Mouse (Mus musculus) MEL-GATA-1-ER (cell line): ENCODE measurements around the gene Tubgcp5.
"Not testable (repeated sequence)": the region's sequence is repeated elsewhere in the genome, so short reads cannot be mapped to it uniquely, and the experiment has no call there.

Experiments
- DNase-seq: peaks from one replicate; pipeline ENCODE4 v3.0.0-alpha.2; 2012; ENCODE audit warnings: low read depth; ENCODE audit errors: extremely low read depth

The Tubgcp5 gene

DNA sequence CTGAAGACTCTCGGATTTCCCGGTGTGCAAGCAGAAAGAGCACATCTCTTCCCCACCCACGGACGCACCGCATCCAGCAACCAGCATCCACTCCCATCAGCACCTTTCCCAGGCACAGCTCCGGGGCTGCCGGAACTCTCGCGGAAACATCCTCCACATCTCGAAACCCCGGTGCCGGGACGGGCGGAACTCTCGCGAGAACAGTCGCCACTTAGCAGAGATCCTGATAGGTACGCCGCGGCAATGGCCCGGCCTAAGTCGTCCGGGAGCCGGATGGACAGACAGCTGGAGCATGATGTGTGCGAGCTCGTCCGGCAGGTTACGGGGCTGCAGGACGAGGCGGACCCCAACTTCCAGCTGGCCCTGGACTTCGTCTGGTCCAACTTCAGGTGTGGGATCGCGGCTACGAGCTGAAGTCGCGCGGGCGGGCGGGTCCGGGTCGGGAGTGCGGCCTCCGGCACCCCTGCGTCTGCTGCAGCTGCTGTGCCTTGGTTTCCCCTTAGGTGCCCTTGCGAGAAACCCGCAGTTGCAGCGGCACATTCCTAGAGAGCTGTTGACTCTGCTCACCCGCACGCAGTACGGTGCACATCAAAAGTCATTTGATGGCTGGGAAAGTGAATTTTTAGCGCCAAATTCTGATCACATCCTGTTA lies at the start of gene Tubgcp5:
TSS of gene Tubgcp5 (plus strand) at position 203 of the 652 bp plus-strand sequence.
- peak; percentile 93 for DNase-seq

DNA sequence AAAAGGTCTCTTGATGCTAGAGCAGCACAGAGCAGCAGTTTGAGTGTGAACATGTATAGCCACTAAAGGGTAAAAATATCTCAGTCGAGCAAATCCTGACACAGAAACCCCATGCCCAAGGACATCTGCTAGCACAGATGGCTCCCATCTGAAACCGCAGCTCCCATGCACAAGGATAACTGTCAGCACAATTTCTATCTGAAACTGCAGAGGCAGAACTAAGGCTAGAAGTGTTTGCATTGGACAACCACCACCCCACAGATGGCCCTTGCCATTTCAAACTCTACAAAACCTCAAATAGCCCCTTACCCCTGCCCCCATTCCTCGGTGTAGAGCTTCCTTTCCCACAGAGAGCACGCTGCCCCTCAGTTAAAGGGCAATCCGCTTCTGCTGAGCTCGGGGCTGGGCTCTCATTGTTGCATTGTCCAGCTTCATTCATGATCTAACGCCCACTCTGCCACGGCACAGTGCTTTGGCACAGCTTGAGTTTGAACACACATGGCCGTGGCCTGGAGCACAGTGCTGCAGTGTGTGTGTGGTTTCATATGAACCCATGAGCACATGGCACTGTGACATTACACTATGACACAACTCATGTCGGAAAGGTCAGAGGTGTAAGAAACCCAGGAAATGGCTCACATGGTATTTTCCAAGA lies 49.3 kb upstream of the Tubgcp5 start:
- no peak for DNase-seq

- DNase-seq = no peak
Observed at GRCm38 (mm10) chr7:55750841-55751240, 43.1 kb upstream of the Tubgcp5 start.

DNA sequence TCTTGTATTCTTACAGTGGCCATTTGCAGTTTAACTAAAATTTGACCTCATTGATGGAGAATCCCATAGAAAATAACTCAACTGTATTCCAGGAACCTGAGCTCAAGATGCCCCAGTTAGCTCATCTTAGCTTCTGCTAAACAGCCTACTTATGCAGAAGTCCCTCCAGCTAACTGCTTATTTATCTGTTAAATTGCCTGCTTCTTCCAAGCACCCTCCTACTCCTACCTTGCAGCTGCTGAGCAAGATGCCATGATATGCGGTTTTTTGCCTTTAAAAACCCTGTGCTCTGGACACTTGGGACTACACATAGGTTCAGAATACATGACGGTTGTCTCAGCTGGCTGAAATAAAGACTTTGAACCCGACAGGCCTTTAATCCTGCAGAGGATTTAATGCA lies 34.6 kb upstream of the Tubgcp5 start:
- DNase-seq = no peak

GRCm38 (mm10) chr7:55767926-55768325 lies 26.0 kb upstream of the Tubgcp5 start, which contains the start of gene Siglech:
Siglech (plus strand) TSS chr7:55768178.
- peak; percentile 41 for DNase-seq

DNA sequence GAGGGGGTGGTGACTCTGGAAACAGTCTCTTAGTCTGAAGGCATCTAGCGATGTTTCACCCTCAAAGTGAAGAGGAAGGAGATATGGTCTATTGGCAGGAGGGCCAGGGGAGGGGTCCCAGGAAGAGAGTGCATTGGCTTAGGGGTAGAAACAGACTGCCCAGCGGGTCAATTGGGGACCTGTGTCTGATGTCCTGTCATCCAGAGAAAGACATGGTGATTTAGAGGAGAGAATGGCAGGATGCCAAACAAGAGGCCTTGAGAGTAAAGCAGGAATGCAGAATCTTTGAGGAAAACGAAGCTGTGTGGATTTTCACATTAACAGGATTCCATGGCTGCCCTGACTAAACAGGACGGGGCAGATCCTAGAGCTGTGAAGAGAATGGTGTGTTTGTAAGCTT lies 13.9 kb upstream of the Tubgcp5 start:
- no peak for DNase-seq

DNA sequence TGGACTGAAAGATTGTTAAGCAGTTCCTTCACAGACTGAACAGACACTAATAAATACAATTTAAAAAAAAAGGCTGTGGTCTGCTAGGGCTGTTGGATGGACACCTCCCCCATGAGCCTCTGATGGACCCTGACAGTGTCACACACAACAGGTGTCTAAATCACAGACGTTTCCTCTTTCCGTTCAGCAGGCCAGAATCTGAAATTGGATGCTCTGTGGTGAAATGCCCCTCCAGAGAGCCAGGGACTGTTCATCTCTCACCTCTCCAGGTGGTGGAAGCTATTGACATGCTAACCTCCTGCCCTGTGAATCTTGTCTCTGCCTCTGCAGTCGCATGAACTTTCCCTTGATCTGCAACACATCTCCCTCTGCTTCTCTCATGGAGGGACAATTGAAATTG lies 11.5 kb upstream of the Tubgcp5 start:
- DNase-seq = no peak

DNA sequence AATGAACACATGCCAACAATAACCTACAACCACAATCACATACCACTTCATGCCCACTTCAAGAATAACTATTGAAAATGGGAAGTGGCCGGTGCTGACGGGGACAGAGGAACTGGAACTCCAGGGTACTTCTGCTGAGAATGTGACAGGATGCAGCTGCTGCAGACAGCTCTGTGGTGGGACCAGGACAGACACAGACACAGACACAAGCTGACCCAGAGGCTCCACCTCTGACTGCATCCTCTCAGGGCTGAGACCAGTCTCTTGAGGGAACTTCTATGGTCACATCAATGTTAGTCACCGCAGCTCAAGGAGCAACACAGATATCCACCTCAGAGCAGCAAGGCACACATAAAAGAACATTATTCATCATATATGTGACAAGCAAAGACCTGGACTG lies 9.4 kb upstream of the Tubgcp5 start:
- DNase-seq = no peak

DNA sequence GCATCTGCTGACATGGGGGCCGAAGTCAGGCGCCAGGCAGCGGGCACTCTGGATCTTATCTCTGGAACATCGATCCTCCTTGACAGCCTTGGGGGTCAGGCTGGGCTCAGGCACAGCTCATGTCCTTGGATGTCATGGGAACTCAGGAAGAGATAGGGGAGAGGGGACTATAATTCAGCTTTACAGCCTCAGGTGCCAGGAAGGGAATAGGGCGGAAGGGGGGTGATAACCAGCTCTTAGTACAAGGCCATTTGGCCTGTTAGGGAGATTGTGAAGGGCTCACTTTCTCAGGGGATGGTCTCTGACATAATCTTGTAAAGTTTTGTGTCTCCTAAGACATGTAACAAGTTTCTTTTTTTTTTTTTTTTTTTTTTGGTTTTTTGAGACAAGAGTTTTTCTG lies 3.4 kb upstream of the Tubgcp5 start:
- not testable (repeated sequence) for DNase-seq

DNA sequence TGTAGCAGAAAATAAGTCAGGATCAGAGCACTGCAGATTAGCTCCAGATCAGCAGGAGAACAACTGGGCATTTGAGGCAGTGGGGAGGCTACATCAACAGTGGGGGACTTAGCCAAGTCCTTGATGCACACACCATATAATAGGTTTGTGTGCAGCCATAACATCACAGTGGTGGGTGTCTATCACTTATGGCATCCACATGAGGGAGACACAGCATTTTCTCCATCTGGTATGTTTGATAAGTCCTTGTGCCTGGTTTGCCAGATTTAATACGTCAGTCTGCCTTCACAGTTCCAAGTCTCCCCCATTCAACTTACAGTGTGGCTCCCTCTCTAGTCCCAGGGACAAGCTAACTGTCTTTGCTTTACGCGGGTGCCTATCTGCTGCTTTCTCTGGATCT lies 1.7 kb upstream of the Tubgcp5 start:
- DNase-seq = no peak

DNA sequence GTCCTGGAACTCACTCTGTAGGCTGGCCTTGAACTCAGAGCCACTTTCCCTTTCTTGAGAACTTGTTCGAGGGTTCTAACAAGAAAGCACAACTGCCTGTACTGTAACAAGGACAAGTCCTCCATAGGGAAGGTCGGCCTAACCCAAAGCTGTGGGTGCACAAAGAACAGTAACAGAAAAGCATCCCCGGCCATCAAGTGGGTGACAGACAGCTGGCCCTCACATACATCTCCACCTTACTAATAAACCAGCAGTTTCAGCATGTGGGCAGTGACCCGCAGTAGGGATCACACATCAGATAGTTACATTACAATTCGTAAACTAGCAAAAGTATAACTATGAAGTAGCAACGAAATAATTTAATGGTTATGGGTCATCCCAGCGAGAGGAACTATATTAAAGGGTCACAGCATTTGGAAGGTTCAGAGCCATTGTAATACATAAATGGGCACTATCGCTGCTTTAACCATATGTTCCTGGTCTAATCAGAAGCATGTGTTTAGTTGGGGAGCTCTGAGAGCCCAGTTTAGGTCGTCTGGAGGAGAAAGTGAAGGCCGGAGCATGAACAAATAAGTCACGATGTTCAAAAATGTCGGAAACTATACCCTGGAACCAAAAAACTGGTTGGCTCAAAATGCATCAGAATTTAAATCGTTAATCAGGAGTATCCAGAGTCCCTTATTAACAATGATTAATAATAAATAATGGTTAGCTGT lies 560 bp upstream of the Tubgcp5 start:
- no peak for DNase-seq

DNA sequence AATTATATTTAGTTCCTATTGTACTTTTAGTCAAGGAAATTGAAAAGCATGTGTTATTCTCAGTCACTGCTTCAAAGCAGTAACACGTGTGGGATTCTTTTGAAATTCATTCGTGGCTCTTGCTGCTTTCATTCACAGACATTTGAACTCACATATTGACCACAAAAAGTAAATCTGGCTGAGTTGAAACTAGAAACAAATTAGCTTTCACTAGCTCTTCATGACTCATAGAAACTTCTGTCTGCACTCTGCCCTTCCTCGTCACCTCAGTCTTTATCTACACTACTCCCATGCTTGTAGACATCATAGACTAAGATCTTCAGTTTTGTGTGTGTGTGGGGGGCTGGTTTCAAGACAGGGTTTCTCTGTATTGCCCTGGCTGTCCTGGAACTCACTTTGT lies 6.0 kb downstream of the Tubgcp5 start:
- DNase-seq = no peak

DNA sequence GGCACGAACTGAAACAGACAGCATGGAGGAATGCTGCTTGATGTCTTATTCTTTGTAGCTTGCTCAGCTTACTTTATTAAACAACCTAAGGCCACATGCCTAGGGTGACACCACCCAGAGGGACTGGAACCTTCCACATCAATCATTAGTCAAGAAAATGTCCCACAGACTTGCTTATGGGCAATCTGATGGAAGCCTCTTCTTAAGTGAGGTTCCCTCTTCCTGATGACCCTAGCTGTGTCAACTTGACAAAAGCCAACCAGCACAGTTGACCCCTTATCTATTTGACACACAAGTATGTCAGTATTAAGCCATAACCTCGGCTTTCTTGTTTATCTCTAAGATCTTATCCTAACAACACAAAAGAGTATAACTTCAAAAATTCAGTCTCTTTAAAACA lies 16.0 kb downstream of the Tubgcp5 start:
- no peak for DNase-seq

DNA sequence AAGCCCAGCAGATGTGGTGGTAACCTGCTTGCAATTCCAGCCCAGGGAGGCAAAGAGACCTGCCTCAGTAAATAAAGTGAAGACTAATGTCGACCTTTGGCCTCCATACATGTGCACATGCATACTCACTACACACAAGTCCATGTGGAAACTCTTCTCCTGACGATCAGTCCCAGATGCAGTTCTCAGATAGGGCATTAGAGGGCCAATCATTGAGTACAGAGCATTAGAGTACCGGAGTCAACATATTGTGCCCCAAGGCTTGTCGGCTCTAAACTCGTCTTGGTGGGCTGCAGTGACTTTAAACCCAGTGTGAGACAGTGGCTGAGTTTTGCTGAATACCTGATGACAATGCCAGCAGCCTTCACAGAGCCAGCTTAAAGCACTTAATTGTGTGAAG lies 30.5 kb downstream of the Tubgcp5 start:
- no peak for DNase-seq

DNA sequence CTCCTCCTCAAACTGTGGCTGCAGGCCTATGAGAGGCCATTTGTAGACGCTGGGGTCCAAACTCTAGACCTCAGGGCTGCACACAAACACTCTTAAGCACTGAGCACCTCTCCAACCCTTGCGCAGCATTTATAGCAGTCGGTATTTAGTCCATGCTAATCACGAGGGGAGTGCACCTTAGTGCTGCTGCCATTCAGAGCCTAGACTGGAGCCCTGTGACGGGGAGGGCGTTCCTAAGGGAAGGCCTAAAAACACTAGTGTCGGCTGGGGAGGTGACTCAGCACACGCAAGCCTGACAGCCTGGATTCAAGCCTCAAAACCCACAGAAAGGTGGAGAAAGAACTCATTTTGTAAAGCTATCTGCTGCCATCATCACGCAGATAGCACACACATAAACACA lies 33.6 kb downstream of the Tubgcp5 start:
- DNase-seq = no peak

DNA sequence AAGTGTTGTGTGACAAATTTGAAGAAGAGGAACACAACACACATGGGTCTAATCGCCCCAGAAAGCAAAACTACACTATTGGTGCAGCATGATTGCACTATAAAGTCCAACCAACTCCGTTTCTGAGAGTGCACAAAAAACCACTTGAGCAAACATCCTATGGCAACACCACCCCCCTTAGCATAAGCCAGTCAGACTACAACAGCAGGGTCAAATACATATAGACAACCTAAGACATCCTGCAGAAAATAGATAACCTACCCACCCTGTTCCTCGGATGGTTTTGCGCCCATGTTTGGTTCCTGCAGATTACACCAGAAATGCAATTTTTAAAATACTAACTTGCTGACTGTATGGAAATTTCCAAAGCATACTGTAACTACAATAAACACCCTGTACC lies 42.9 kb downstream of the Tubgcp5 start:
- no peak for DNase-seq

GRCm38 (mm10) chr7:55841445-55841844 lies 47.5 kb downstream of the Tubgcp5 start, which contains the start of gene Cyfip1:
Cyfip1 (plus strand) TSS chr7:55841745.
- DNase-seq = no peak

- peak; percentile 56 for DNase-seq
Observed at GRCm38 (mm10) chr7:55841977-55842503, 48.1 kb downstream of the Tubgcp5 start.

DNA sequence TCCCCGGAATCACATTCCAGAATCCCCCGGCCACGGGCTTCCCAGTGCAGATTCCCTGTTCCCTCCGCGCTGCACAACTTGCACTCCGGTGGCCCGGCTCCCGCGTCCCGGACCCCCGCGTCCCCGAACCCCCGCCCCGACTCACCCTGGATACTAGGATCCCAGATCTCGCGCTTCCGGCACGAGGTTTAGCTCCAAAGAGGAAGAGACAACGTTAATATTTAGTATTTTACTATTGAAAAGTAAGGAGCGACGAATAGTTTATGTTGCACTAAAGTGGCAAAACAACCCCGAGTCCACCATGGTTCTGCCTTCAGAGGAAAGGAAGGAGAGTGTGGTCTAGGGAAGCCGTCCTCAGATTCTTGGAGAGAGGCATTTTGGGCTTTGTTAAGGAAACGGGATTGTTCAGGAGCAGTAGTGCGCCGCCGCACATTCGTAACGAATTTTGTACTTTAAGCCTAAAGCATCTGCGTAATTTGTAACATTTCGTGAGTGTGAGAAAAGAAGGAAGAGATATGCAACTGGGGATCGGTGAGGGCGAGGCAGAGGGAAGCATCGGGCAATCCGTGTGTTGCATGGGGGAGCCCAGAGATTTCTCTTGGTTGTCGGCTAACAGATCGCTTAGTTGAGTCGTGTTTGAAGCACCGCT lies 48.7 kb downstream of the Tubgcp5 start:
- peak; percentile 33 for DNase-seq

GRCm38 (mm10) chr7:55846606-55847312 lies 52.8 kb downstream of the Tubgcp5 start:
- no peak for DNase-seq

DNA sequence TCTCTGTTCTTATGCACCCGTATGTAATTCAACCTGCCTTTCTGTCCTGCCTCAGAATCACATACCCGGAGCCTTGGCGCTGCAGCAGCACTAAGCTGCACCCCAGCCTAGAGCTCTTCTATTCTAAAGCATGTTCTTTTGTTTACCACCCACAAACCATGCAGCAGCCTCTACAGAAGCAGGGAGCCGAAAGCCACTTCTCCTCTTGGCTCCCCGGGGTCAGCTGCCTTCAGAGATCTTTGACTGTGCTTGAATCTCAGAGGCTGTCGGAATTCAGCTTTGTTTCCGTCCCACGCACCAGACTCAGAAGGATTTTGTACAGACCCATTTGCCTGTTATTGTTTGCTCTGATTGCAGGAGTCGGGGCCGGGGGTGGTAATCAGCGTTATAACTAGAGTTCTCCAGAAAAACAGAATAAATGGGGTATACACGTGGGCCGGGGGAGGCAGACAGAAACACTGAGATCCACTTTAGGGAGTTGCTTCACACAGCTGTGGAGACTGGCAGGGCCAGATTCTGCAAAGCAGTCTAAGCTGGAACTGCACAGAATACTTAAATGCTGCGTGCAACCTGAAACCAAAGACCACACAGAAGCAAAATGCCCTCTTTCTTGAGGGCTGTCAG lies 56.1 kb downstream of the Tubgcp5 start:
- no peak for DNase-seq
